Mouse (Mus musculus): Measurements from ENCODE around the gene Nr6a1.

DNA sequence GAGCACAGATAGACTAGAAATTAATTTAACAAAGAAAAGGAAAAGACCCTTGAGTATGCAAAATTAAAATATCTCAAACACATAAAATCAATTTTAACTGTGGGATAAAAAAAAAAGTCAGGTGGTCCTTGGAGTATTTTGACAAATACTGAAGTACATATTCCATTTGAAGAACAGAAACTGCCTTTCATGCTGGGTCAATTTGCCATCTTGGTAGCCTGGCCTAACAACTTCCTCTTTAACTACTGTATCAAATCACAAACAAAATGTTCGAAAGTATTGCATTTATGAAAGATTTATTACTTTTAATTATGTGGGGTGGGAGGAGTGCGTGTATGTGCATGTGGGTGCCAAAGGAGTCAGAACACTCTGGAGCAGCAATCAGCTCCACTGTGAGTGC lies 81.2 kb downstream of the Nr6a1 start:
- TF ChIP-seq MAFK (IDR thresholded peaks at IDR 0.05; ENCODE audit: insufficient read depth, low read depth, low read length) (no peak), ZNF384 (IDR thresholded peaks at IDR 0.05; ENCODE audit: low read depth, low read length) (no peak), HCFC1 (IDR thresholded peaks at IDR 0.05; ENCODE audit: borderline replicate concordance, insufficient read depth, low read length) (no peak)

Measured in ES-E14 (cell line).